Mouse (Mus musculus) hematopoietic stem cell, adult 5-6 weeks (primary cell): Measurements from ENCODE around the gene Dus1l. TPM values are rescaled to one million over a fixed set of nuclear protein-coding genes. Genes with fewer than 3 reads are reported as not detected.
"Not testable (repeated sequence)": the region's sequence is repeated elsewhere in the genome, so short reads cannot be mapped to it uniquely, and the experiment has no call there.

Experiments used
- ATAC-seq, 2 experiments: fragments of 125-278 bp in 1 of 2; replicated peaks in 1 of 2; 2 replicates each; pipeline ENCODE4 v1.8.0; 2016 to 2017; ENCODE audit warnings: inconsistent platforms in 2 of 2, mild to moderate bottlenecking in 2 of 2, moderate number of reproducible peaks in 2 of 2, low read depth in 1 of 2, moderate TSS enrichment in 1 of 2; ENCODE audit not compliant: low FRiP score in 2 of 2, poor library complexity in 2 of 2, severe bottlenecking in 2 of 2, insufficient read depth in 1 of 2, low TSS enrichment in 1 of 2
- total RNA-seq: library from RNA; stranded (forward); fragments of 172-1452, 232-1000 nt; gene quantifications from 2 replicates; pipeline ENCODE4 v1.2.3, GENCODE M21; 2017

Gene Dus1l
- total RNA-seq, 1 experiment from 2014 or later = 28.9 TPM

- ATAC-seq = no peak
These were observed 6.8 kb downstream of the Dus1l start for GRCm38 (mm10) chr11:120789355-120789754.

DNA sequence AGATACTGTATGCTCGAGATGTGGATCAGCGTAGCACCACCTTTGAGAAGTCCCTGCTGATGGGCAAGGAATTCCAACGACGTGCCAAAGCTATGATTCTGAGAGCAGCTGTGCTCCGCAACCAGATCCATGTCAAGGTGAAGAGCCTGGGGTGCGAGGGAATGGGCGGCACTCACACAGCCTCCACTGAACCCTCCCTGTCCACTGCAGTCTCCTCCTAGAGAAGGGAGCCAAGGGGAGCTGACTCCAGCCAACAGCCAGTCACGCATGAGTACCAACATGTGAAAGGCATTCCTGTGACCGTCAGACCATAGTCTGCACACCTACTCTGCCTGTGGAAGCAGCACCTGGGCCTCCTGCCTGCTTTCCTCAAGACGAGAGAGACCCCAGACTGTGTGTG lies 7.7 kb downstream of the Dus1l start:
- ATAC-seq = not testable (repeated sequence)

DNA sequence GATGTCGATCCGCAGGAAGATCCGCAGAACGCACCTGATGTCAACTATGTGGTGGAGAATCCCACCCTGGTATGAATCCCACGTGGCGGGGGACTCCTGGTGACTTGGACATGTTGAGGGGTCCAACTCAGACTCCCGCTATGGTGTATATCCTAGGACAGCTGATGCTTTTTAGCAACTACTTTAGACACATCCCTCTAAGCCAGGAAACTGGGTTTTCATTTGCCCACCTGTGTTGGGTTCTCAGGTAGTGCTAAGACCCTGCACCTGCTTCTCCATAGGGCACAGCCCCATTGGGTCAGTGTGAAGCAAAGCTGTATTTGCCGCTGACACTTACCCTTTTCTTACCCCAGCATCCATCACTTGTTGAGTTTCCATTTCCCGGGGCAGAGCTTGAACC lies 11.1 kb downstream of the Dus1l start:
- ATAC-seq = no peak

DNA sequence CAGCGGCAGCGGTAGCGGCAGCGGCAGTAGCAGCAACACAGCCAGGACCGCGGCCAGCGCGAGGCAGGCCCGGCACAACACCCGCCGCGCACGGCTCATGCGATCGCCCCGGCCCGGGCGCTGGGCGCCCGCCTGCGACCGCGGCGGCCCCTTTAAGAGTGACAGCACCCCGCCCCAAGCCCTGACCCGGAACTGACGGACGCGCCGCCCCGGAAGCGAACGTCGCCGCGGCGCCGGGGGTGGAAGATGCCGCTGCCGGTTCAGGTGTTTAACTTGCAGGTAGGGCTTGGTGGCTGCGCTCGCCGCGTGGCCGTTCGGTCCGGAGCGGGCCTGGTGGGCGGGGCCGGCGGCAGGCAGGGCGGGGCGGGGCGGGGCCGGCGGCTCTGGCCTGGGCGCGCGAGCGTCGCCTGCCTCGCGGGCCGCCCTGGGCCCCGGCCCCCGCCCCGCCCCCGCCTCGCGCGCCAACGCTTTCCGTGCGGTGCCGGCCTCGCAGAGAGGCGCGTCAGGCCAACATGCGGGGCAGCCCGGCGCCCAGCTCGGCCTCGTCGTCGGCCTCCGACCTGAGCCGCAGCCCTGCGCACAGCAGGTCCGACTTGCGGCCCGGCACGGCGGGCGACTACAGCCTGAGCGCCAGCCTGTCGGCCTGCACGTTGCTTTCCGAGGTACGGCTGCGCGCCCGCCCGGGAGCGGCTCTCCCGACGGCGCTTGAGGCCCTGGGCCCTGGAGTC lies 12.0 kb downstream of the Dus1l start, which contains the start of the genes Rfng and Gps1:
Rfng (minus strand) TSS at position 144 of the 728 bp plus-strand sequence.
Gps1 (plus strand) TSS at position 209 of the 728 bp plus-strand sequence.
- peak; percentile 69 to 71 for ATAC-seq

GRCm38 (mm10) chr11:120783426-120784063 lies 12.7 kb downstream of the Dus1l start:
- no peak for ATAC-seq

DNA sequence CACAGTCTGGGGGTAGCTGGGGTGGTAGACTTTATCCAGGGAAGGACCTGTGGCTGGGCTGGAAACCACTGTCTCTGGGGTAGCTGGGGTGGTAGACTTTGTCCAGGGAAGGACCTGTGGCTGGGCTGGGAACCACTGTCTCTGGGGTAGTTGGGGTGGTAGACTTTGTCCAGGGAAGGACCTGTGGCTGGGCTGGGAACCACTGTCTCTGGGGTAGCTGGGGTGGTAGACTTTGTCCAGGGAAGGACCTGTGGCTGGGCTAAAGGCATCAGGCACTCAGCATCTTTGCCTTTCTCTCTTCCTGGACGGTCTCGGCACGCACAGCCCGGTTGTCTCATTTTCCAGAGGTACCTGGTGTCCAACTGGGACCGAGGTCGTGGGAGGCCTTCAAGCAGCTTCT lies 14.8 kb downstream of the Dus1l start:
- ATAC-seq = not testable (repeated sequence)

- ATAC-seq = no peak
These were observed 16.3 kb downstream of the Dus1l start for GRCm38 (mm10) chr11:120779876-120780275.

DNA sequence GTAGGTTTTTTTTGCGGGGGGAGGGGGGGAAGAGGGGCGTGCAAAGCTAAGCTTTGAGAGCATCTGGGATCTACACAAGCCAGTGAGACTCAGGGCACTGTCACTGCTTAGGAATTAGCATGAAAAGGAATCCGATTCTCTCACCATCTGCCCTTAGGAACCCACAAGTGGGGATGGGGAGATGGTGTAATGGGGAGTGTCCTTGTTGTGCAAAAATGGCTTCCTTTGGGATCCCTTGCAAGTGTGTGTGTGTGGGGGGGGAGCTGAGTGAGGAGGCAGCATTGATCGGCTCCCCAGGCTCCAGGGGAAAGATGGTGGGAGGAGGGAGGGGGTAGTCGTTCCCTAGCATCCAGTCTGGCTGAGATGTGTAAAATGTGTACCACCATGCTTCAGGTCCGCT lies 19.1 kb downstream of the Dus1l start:
- ATAC-seq = no peak

DNA sequence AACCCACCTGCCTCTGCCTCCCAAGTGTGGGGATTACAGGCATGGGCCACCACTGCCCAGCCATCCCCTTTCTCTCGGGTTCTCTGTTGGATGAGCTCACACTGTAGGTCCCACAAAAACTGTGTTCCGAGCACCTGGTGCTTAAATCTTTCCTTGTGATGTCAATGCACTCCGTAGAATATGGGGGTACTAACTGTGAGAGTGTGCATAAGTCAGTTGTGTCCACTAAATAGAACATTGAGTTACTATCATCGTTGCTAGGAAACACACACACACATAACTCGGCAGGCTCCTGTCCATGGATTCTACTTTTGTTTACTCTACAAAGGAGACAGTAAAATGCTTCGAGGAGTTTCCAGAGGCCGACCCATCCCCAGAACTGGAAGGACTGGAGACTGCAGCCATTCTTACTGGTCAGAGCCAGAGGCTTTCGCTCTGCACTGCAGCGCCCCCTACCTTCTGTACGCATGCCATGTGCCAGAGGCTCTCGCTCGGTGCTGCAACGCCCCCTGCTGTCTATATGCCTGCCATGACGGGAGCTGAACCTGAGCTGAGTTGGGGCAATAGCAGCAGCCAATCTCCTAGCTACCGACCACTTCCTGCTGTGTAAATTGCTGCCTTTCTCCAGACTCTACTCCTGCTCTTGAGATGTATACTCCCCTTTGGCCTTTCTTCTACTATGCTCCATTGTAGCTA lies 20.3 kb downstream of the Dus1l start:
- peak; percentile 97 to 99 for ATAC-seq

- no peak for ATAC-seq
These were observed 22.6 kb downstream of the Dus1l start for GRCm38 (mm10) chr11:120773463-120774190.

GRCm38 (mm10) chr11:120772749-120773148 lies 23.5 kb downstream of the Dus1l start:
- ATAC-seq = no peak

GRCm38 (mm10) chr11:120768206-120768605 lies 28.0 kb downstream of the Dus1l start:
- ATAC-seq = no peak

DNA sequence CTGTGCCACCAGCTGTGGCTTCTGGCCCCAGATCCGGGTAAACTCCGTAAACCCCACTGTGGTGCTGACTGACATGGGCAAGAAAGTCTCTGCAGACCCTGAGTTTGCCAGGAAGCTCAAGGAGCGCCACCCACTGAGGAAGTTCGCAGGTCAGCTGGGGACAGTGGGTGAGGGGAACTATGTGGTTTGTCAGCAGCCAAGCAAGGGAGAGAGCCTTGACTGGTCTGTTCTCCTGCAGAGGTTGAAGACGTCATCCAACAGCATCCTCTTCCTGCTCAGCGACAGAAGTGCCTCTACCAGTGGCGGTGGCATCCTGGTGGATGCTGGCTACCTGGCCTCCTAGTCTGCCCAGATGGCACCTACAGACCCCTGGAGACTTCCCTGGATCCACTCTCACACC lies 29.2 kb downstream of the Dus1l start:
- peak; percentile 88 to 95 for ATAC-seq

DNA sequence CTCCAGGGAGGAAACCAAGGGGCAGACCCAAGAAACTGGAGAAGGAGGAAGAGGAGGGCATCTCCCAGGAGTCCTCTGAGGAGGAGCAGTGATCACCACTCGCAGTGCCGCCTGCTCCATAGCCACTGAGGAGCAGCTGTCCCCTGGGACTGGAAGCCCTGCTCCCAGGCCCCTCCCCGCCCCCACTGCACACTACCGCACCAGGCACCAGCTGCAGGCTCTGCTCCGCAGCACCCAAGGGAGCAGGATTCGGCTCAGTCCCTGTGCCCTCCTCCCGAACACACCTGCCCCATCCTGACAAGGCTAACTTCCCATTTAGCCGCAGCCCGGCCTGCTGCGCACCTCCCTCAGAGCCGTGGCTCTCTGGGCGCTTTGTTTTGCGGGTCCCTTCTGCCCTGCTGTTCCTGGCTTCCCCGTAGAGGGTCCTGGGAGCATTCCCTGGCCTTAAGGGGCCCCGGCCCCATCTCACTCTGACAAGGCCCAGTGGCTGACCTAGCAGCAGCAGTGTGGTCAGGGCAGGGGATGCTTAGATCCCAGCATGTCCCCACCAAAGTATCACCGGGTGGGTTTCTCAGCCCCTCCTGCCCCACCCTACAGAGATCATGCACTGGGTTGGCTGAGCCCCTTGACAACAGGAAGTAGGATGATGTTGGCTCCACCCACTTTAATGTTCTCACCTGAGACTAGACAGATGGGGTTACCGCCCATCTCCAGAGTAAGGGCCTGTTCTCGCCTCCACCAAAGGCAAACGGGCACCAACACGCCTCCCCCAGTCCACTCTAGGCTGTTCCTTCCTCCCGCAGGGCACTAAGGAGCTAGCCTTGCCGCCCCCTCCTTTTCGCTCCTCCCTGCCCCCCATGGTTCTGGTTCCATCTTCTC lies 32.8 kb downstream of the Dus1l start:
- ATAC-seq = 0 out of 4 replicates have a peak, but pooled peaks of 1 of the 2 experiments have one; percentile 23

GRCm38 (mm10) chr11:120762672-120763041 lies 33.5 kb downstream of the Dus1l start, which contains the start of gene Hmga1b:
Gene Hmga1b, plus strand, starts transcription at chr11:120762794.
- not testable (repeated sequence) for ATAC-seq

DNA sequence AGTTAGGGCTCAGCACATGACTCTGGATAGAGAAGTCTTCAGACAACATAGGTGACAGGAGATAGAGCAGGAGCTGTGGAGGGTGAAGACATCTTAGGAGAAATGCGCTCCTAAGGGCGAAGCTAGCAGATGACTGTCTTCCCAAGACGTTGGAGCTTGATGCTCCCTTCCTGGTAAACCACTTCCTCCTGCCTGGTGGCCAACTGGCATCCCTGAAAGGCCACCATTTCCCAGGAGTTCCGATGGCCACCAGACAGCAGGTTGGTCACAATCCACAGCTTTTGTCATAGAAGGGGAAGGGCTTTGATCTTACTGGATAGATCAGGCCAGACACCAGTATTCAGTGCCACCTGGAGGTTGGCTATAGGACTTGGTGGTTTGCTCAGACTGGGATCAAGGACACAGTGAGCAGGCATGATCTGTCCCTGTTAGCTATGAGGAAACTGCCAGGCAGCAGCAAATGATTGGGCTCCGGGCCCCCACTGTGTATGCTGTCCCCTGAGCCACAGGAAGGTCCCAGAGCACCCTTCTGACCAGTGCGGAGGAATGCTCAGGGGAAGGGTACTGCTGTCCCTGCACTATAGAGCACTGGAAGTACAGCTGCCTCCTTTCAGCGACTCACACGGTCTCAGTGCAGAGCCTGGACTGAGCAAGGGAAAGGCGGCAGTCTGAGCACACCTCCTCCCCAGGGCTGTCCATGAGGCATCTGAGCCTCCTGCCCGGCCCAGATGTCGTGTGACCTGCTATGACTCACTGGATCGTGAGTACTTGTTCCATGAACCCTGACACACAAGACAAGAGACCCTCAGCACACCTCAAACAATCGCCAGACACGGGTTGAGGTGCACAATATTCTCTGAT lies 34.2 kb downstream of the Dus1l start:
- ATAC-seq = no peak
